Mouse (Mus musculus): Measurements from ENCODE around the gene Enpep. TPM values are rescaled to one million over a fixed set of nuclear protein-coding genes. Genes with fewer than 3 reads are reported as not detected.
A peak's percentile ranks its signal among the peaks of the same experiment; 100 is the strongest.

Gene Enpep
- 1 to 10 TPM; 1.7 to 3.2 TPM for total RNA-seq (2021)
- long read RNA-seq, experiment 1, full-length matches to known transcripts: 4 of 4 reads
- long read RNA-seq, experiment 1, partial matches to known transcripts: 0 of 4 reads
- long read RNA-seq, experiment 1, other reads (novel, unspliced or antisense): 0 of 4 reads
- long read RNA-seq, experiment 2, full-length matches to known transcripts: 1 of 2 reads
- long read RNA-seq, experiment 2, partial matches to known transcripts: 0 of 2 reads
- long read RNA-seq, experiment 2, other reads (novel, unspliced or antisense): 1 of 2 reads

DNA sequence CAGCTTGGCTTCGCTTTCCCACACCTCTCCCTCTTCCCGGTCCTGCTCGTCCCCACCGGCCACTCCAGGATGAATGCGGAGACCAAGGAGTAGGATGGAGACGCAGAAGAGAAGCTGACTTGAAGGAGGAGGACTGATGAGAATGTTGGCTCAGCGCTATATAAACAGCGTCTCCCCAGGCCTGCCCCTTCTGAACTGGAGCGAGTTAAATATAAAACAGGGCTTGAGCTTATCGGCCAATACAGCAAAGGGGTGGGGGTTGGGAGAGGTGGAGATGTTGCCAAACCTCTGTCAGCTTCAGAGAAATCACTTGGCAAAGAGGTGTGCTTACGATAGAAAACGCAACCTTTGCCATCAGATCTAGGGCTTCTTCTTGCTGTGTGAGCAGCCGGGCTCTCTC is at the start of gene Enpep:
TSS of gene Enpep (minus strand) at position 135 of the 400 bp plus-strand sequence.
- intact Hi-C loops (cut with DNase I): no loop called here
- TF ChIP-seq CTCF (IDR thresholded peaks at IDR 0.05): no peak
- DNase-seq: peak; percentile 57
- Histone ChIP-seq H3K27ac (peak within 1 kb of the TSS; percentile 60), H3K4me3 (peak within 1 kb of the TSS; percentile 65)

DNA sequence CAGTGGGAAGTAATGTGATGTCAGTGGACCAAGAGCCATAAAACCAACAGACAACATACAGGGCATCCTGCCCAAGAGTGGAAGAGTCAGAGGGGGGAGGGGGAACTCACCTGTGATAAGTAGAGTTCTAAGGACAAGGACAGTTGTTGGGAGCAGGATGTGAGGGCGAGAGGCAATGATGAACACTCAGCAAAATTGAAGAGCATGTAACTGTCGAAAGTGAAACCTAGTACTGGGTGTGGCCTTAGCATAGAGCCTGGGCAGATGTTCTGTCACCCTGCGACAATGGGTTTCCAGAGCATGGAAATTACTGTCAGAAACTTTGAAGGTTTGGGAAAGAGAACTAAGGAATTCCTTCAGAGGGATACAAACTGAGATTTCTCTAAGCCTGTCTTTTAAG is 46.6 kb upstream of the Enpep start:
- no peak for TF ChIP-seq CTCF (IDR thresholded peaks at IDR 0.05)
- intact Hi-C loops (cut with DNase I): no loop called here
- H3K27ac ChIP-seq: no peak overlapping the region
- H3K4me3 ChIP-seq: no peak overlapping the region
- no peak for DNase-seq

DNA sequence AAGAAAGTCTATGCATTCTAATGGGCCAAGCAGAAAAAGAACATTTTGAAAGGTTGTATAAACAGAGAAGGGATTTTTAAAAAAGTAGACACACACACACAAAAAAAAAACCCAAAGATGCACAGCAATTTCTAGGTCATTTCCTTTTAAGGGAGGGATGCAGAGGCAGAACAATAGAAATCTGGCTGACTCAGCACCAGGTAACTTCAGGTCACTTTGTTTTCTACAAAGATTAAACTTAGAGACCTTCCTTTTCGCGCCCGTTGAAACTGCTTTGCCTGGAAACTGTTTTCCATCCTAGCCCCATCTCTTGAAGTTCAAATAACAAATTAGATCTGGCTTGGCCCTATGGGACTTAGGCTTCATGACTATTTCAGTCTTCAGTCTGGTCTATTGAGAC is 42.6 kb upstream of the Enpep start:
- no peak overlapping the region for H3K27ac ChIP-seq

DNA sequence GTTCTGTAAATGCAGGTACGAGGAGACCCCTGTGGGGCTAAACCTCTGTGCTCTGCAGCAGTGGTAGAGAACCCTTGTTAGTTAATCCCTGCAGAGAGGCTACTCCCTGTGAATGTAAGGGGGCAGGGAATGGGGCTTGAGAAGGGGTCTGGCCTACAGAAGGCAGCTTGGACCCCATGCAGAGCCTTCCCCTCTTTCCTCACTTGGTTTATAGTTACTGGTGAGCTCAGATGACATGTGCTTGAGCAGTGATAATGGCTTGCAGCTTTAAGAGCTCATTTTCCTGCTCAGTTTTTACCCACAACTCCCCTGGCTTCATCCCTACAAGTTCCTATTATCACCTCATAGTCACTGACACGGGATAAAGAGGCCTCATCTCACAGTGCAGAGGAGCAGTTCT is 40.6 kb upstream of the Enpep start:
- Histone ChIP-seq H3K27ac (no peak overlapping the region), H3K4me3 (no peak overlapping the region)
- no peak for DNase-seq
- no peak for TF ChIP-seq CTCF (IDR thresholded peaks at IDR 0.05)
- intact Hi-C loops (cut with DNase I): no loop called here

More for the DNA sequence above, 42.6 kb upstream of the Enpep start:
- DNase-seq: no peak
- H3K4me3 ChIP-seq: no peak overlapping the region
- TF ChIP-seq CTCF (IDR thresholded peaks at IDR 0.05): no peak
- intact Hi-C loops (cut with DNase I): no loop called here

DNA sequence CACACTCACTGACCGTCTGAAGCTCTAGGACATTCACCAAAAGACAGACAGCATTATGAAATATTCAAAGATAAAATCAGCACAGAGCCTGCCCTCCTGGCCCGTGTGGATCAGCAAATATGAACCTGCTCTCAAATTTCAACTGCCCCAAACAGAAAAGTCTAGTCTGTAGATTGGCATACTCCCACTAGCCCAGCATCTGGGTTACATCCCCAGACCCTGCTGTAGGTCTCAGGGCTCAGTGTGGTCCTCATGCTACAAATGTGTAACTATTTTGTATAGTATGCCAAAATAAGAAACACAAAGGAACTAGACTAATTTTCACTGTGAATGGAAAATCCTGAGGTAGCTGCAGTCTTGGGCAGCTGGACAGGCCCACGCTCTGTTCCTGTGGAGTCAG is 37.0 kb upstream of the Enpep start:
- intact Hi-C loops (cut with DNase I): no loop called here

DNA sequence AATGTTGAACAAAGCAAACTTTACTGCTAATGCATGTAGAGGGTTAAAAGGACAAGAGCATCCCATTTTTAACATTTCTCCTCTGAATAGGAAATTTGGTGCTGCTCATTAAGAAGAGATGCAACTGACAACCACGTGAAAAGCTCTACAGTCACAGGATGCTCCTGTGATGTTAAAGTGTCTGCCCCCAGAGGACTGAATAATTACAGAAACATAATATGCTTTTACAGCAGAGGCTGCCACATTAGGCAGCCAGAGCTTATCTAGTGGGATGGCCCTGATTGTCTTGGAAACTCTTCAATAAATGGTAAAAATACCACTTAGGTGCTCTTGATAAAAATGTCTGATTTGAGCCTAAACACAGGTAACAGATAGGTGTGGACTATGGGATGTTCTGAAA is 33.4 kb upstream of the Enpep start:
- H3K4me3 ChIP-seq: no peak overlapping the region
- H3K27ac ChIP-seq: no peak overlapping the region
- intact Hi-C loops (cut with DNase I): no loop called here
- no peak for TF ChIP-seq CTCF (IDR thresholded peaks at IDR 0.05)
- DNase-seq: no peak

More for the DNA sequence above, 37.0 kb upstream of the Enpep start:
- DNase-seq: no peak
- no peak for TF ChIP-seq CTCF (IDR thresholded peaks at IDR 0.05)
- Histone ChIP-seq H3K4me3 (no peak overlapping the region), H3K27ac (no peak overlapping the region)

DNA sequence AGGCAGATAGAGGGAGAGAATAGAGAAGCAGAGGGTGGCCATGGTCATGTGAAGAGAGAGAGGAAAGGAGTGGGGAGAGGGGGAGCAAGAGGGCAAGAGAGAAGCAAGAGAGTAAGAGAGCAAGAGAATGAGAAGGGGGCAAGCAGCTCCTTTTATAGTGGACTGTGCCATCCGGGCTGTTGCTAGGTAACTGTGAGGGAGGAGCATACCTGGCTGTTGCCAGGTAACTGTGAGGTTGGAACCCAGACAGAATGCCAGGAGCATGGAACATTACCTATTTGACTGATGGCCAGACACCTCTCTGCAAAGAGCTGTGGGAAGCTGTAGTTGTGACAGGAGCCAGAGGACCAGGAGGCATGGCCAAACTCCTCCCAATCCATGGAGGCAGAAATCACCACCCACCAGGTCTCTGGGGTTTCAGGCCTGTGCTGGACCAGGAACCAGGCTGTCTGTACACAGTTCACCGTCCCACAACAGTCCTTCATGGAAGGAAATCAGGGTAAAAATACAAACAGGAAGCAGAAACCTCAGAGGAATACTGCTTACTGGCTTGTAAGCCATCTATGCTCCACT is 32.4 kb upstream of the Enpep start:
- H3K27ac ChIP-seq: no peak overlapping the region
- DNase-seq: no peak
- no peak overlapping the region for H3K4me3 ChIP-seq
- TF ChIP-seq CTCF (IDR thresholded peaks at IDR 0.05): no peak
- intact Hi-C loops (cut with DNase I): no loop called here

DNA sequence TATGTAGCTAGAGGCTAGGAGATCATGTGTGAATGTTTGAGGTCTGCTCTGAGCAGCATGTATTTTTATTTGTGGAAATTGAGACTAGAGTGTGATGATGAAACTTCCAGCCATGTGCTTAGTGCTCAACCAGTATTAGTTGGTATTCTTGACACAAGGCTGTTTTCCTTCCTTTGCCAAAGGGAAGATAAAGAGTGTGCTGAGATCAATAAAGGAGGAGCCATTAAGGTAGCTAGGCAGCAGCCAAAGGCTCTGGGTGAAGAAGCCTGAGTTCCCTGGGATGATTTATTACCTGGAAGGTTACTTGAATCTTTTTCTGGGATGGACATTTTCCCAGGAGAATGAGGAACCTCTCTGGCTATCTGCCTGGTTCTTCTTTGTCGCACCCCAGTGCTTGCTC is 30.9 kb upstream of the Enpep start:
- intact Hi-C loops (cut with DNase I): no loop called here
- H3K27ac ChIP-seq: no peak overlapping the region
- TF ChIP-seq CTCF (IDR thresholded peaks at IDR 0.05): no peak
- no peak overlapping the region for H3K4me3 ChIP-seq
- no peak for DNase-seq

DNA sequence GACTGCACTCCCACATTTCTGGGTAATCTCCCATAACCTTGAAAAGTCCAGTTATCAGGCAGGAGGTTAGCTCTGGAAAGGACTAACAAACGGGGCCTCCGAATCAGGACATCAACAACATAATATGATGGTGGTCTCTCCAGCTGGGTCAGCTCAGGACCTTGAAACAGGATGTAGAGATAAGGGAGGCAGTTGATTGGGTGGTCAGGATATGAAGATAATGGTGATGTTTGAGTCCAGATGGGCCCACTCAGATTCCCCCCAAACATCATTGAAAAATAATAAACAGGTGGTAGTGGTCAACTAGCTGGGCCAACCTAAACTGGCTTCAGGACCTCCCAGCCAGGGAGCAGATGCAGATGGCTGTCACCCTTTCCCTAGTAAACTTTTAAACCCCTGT is 25.6 kb upstream of the Enpep start:
- Histone ChIP-seq H3K4me3 (no peak overlapping the region), H3K27ac (no peak overlapping the region)
- DNase-seq: no peak
- no peak for TF ChIP-seq CTCF (IDR thresholded peaks at IDR 0.05)
- intact Hi-C loops (cut with DNase I): no loop called here

DNA sequence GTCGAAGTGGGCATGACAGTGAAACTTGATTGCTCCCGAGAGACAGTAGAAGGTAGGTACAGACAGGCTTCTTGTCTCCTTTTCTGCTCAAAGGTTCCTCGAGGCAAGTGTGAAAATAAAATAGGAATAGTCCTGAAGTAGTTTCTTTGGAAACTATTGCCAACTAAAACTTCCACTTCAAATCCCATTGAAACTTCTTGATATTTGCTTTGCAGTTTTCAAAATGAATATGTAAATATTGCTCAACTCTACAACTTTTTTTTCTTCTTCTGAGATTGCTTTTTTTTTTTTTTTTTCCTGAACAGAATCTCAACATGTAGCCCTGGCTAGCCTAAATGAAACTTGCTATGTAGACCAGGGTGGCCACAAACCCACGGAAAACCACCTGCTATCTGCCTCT is 21.4 kb upstream of the Enpep start:
- Histone ChIP-seq H3K27ac (no peak overlapping the region), H3K4me3 (no peak overlapping the region)
- no peak for TF ChIP-seq CTCF (IDR thresholded peaks at IDR 0.05)
- intact Hi-C loops (cut with DNase I): no loop called here
- no peak for DNase-seq

DNA sequence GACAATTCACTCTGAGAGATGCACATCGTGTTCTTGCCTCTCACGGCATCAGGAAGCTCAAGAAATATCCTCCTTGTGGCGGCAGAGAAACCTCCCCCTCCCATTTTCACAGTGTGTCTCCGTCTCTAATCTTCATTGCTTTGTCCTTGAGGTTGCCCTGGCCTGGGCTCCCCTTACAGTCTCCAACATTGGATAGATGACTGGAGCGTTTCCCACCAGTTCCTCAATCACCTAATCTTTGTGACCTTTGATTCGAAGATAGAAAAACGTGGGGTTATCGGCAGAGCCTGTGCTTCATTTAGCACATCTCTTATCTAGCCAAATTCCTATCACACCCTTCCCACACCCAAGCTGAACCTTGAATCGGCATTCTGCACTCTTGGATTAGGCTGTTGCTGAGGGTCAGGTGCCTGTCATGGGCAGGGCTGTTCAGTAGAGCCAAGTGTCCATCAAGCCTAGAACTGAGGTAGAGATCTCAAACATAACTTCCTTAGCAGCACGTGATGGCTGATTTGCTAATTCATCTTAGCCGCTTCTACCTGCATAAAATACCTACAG is 18.9 kb upstream of the Enpep start:
- DNase-seq: no peak
- intact Hi-C loops (cut with DNase I): no loop called here
- Histone ChIP-seq H3K4me3 (no peak overlapping the region), H3K27ac (no peak overlapping the region)
- TF ChIP-seq CTCF (IDR thresholded peaks at IDR 0.05): no peak

DNA sequence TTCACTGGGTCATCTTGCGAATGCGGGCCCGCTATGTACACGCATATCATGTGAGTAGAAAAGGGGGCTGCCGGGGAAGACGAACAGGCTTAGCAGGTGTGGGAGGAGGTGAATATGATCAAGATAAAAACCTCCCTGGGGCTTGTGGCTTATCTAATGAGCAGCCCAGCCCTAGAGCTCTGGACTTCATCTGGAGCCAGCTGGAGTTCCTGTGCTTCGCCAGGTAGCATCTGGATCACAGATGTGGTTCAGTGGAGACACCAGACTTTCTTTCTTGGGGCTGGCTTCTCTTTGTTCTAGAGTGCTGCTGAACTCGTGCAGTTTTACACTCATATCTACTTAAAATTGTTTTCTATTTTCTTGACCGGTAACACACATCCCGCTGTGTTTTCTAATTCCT is 14.8 kb upstream of the Enpep start:
- TF ChIP-seq CTCF (IDR thresholded peaks at IDR 0.05): no peak
- Histone ChIP-seq H3K27ac (no peak overlapping the region), H3K4me3 (no peak overlapping the region)
- intact Hi-C loops (cut with DNase I): no loop called here
- DNase-seq: no peak

DNA sequence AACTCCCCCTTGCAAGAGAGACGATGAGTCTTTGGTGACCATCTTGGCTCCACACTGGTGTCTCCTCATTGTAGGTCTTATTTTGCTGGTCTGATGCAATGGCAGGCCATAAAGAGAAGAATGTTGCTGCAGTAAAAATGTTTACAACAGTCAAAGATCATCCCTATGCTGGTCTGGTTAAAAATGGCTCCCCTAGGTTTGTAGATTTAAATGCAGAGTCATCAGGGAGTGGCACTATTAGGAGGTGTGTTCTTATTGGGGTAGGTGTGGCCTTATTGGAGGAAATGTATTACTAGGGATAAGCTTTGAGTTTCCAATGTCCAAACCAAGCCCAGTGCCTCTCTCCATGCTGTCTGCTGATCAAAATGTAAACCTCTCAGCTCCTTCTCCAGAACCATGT is 10.2 kb upstream of the Enpep start:
- intact Hi-C loops (cut with DNase I): no loop called here
- no peak for TF ChIP-seq CTCF (IDR thresholded peaks at IDR 0.05)
- no peak overlapping the region for H3K27ac ChIP-seq
- no peak for DNase-seq
- no peak overlapping the region for H3K4me3 ChIP-seq

DNA sequence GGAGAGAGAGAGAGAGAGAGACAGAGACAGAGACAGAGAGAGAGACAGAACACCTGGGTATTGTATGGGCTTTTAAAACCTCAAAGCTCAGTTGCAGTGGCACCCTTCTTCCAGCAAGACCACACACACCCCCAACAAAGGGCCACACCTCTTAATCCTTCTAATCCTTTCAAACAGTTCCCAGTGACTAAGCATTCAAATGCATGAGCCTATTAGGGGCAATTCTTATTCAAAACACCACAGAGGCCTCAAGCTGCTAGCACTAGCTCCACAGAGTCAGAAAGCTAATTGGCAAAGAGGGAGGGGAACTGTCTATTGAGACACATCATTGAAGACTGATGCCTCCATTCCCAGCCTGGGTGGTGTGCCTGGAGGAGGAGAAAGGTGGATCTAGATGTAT is 8.5 kb upstream of the Enpep start:
- H3K27ac ChIP-seq: no peak overlapping the region
- intact Hi-C loops (cut with DNase I): no loop called here
- H3K4me3 ChIP-seq: no peak overlapping the region
- no peak for DNase-seq
- no peak for TF ChIP-seq CTCF (IDR thresholded peaks at IDR 0.05)

Data from gastrocnemius, adult 2 months (tissue).